Mouse (Mus musculus): Measurements from ENCODE around the gene Adat1. TPM values are rescaled to one million over a fixed set of nuclear protein-coding genes. Genes with fewer than 3 reads are reported as not detected.

Adat1 gene
- polyA plus RNA-seq (2016; fragmentation: Nextera tagmentation; extraction: Ambion mirVana) = 12.1 and 15.5 TPM in 2 replicates

- WGBS = 5% methylated on average over 33 of the region's 33 CpGs
- Histone ChIP-seq H3K9me3 (no peaks in the 10 kb centered on the region), H3K4me3 (peak within 1 kb of the TSS; percentile 81), H3K36me3 (peaks cover 72% of the 10 kb centered on the region), H3K27me3 (ENCODE audit: insufficient read depth, poor library complexity, severe bottlenecking) (no peaks in the 10 kb centered on the region), H3K4me1 (replicated peaks) (peaks cover 10% of the 10 kb centered on the region; the same call in 1 of the 2 replicates), H3K27ac (peak within 1 kb of the TSS; percentile 91)
- peak; percentile 91 for DNase-seq (ENCODE audit: low spot score)
Measured at GRCm38 (mm10) chr8:111992013-111992702, at the start of gene Adat1. TSS of gene Adat1 (minus strand) at chr8:111992302.

GRCm38 (mm10) chr8:112037521-112037920, 45.4 kb upstream of the Adat1 start:
- DNase-seq (ENCODE audit: low spot score) = no peak
- H3K4me3 ChIP-seq = no peak overlapping the region
- no peaks in the 10 kb centered on the region for H3K27me3 ChIP-seq (ENCODE audit: insufficient read depth, poor library complexity, severe bottlenecking)
- H3K9me3 ChIP-seq = no peaks in the 10 kb centered on the region
- 85% methylated on average over 18 of the region's 18 CpGs for WGBS
- H3K27ac ChIP-seq = no peak overlapping the region
- H3K36me3 ChIP-seq = no peaks in the 10 kb centered on the region
- H3K4me1 ChIP-seq (replicated peaks) = peaks cover 7% of the 10 kb centered on the region; the same call in 1 of the 2 replicates

GRCm38 (mm10) chr8:112034603-112035002, 42.5 kb upstream of the Adat1 start:
- no peak overlapping the region for H3K27ac ChIP-seq
- peak; percentile 65 for DNase-seq (ENCODE audit: low spot score)
- WGBS = 12% methylated on average over 8 of the region's 8 CpGs
- H3K4me1 ChIP-seq (replicated peaks) = peaks cover 7% of the 10 kb centered on the region; the same call in 1 of the 2 replicates
- H3K27me3 ChIP-seq (ENCODE audit: insufficient read depth, poor library complexity, severe bottlenecking) = no peaks in the 10 kb centered on the region
- H3K36me3 ChIP-seq = no peaks in the 10 kb centered on the region
- H3K9me3 ChIP-seq = no peaks in the 10 kb centered on the region
- no peak overlapping the region for H3K4me3 ChIP-seq

GRCm38 (mm10) chr8:112033071-112033470, 41.0 kb upstream of the Adat1 start:
- Histone ChIP-seq H3K9me3 (no peaks in the 10 kb centered on the region), H3K36me3 (no peaks in the 10 kb centered on the region), H3K27me3 (ENCODE audit: insufficient read depth, poor library complexity, severe bottlenecking) (no peaks in the 10 kb centered on the region), H3K4me3 (no peak overlapping the region), H3K27ac (no peak overlapping the region), H3K4me1 (replicated peaks) (peaks cover 7% of the 10 kb centered on the region; the same call in 1 of the 2 replicates)
- 42% methylated on average over 7 of the region's 7 CpGs for WGBS
- no peak for DNase-seq (ENCODE audit: low spot score)

- Histone ChIP-seq H3K27me3 (ENCODE audit: insufficient read depth, poor library complexity, severe bottlenecking) (no peaks in the 10 kb centered on the region), H3K4me3 (no peak overlapping the region), H3K27ac (no peak overlapping the region), H3K36me3 (no peaks in the 10 kb centered on the region), H3K4me1 (replicated peaks) (peaks cover 10% of the 10 kb centered on the region; the same call in 1 of the 2 replicates), H3K9me3 (no peaks in the 10 kb centered on the region)
- no peak for DNase-seq (ENCODE audit: low spot score)
- WGBS = 60% methylated on average over 6 of the region's 6 CpGs
Measured at GRCm38 (mm10) chr8:112030663-112031062, 38.6 kb upstream of the Adat1 start.

- 86% methylated on average over 7 of the region's 7 CpGs for WGBS
- no peaks in the 10 kb centered on the region for H3K27me3 ChIP-seq (ENCODE audit: insufficient read depth, poor library complexity, severe bottlenecking)
Measured at GRCm38 (mm10) chr8:112029455-112029854, 37.4 kb upstream of the Adat1 start.

GRCm38 (mm10) chr8:112014936-112015335, 22.8 kb upstream of the Adat1 start, which contains the start of gene Gm6793:
TSS of gene Gm6793 (minus strand) at chr8:112015036.
- H3K27ac ChIP-seq = no peak within 1 kb of the TSS
- no peak within 1 kb of the TSS for H3K4me3 ChIP-seq
- DNase-seq (ENCODE audit: low spot score) = no peak
- H3K9me3 ChIP-seq = no peaks in the 10 kb centered on the region
- 94% methylated on average over 11 of the region's 11 CpGs for WGBS
- no peaks in the 10 kb centered on the region for H3K27me3 ChIP-seq (ENCODE audit: insufficient read depth, poor library complexity, severe bottlenecking)
- H3K36me3 ChIP-seq = peaks cover 49% of the 10 kb centered on the region
- H3K4me1 ChIP-seq (replicated peaks) = peaks cover 24% of the 10 kb centered on the region

More at GRCm38 (mm10) chr8:112029455-112029854, 37.4 kb upstream of the Adat1 start:
- Histone ChIP-seq H3K9me3 (no peaks in the 10 kb centered on the region), H3K36me3 (no peaks in the 10 kb centered on the region), H3K27ac (no peak overlapping the region), H3K4me1 (replicated peaks) (peaks cover 10% of the 10 kb centered on the region; the same call in 1 of the 2 replicates), H3K4me3 (no peak overlapping the region)
- no peak for DNase-seq (ENCODE audit: low spot score)

GRCm38 (mm10) chr8:112011816-112012242, 19.7 kb upstream of the Adat1 start:
- peaks cover 34% of the 10 kb centered on the region for H3K36me3 ChIP-seq
- H3K27me3 ChIP-seq (ENCODE audit: insufficient read depth, poor library complexity, severe bottlenecking) = no peaks in the 10 kb centered on the region
- peaks cover 24% of the 10 kb centered on the region for H3K4me1 ChIP-seq (replicated peaks)
- WGBS = under 1% methylated on average over 40 of the region's 40 CpGs
- no peaks in the 10 kb centered on the region for H3K9me3 ChIP-seq
- DNase-seq (ENCODE audit: low spot score) = no peak
- H3K27ac ChIP-seq = peak overlapping the region; percentile 89
- peak overlapping the region; percentile 83 for H3K4me3 ChIP-seq

- H3K4me1 ChIP-seq (replicated peaks) = peaks cover 24% of the 10 kb centered on the region
- peak within 1 kb of the TSS; percentile 83 for H3K4me3 ChIP-seq
- no peaks in the 10 kb centered on the region for H3K9me3 ChIP-seq
- peak within 1 kb of the TSS; percentile 89 for H3K27ac ChIP-seq
- no peaks in the 10 kb centered on the region for H3K27me3 ChIP-seq (ENCODE audit: insufficient read depth, poor library complexity, severe bottlenecking)
- peak; percentile 93 for DNase-seq (ENCODE audit: low spot score)
- H3K36me3 ChIP-seq = peaks cover 33% of the 10 kb centered on the region
- WGBS = under 1% methylated on average over 61 of the region's 61 CpGs
Measured at GRCm38 (mm10) chr8:112010997-112011815, 19.1 kb upstream of the Adat1 start, which contains the start of the genes Kars and Terf2ip. TSS of gene Kars (minus strand) at chr8:112011323. TSS of gene Terf2ip (plus strand) at chr8:112011398.

GRCm38 (mm10) chr8:112009558-112009957, 17.5 kb upstream of the Adat1 start:
- Histone ChIP-seq H3K4me1 (replicated peaks) (peaks cover 24% of the 10 kb centered on the region), H3K36me3 (peaks cover 37% of the 10 kb centered on the region), H3K9me3 (no peaks in the 10 kb centered on the region), H3K27ac (no peak overlapping the region), H3K4me3 (no peak overlapping the region), H3K27me3 (ENCODE audit: insufficient read depth, poor library complexity, severe bottlenecking) (no peaks in the 10 kb centered on the region)
- 94% methylated on average over 7 of the region's 7 CpGs for WGBS
- DNase-seq (ENCODE audit: low spot score) = no peak

- Histone ChIP-seq H3K27me3 (ENCODE audit: insufficient read depth, poor library complexity, severe bottlenecking) (no peaks in the 10 kb centered on the region), H3K9me3 (no peaks in the 10 kb centered on the region), H3K4me3 (no peak overlapping the region), H3K36me3 (peaks cover 56% of the 10 kb centered on the region), H3K27ac (no peak overlapping the region), H3K4me1 (replicated peaks) (peaks cover 18% of the 10 kb centered on the region)
- 98% methylated on average over 2 of the region's 2 CpGs for WGBS
- DNase-seq (ENCODE audit: low spot score) = no peak
Measured at GRCm38 (mm10) chr8:112007669-112008068, 15.6 kb upstream of the Adat1 start.

- Histone ChIP-seq H3K4me1 (replicated peaks) (peaks cover 7% of the 10 kb centered on the region), H3K36me3 (peaks cover 76% of the 10 kb centered on the region), H3K27ac (no peak overlapping the region), H3K27me3 (ENCODE audit: insufficient read depth, poor library complexity, severe bottlenecking) (no peaks in the 10 kb centered on the region), H3K9me3 (no peaks in the 10 kb centered on the region), H3K4me3 (no peak overlapping the region)
- DNase-seq (ENCODE audit: low spot score) = no peak
- WGBS = 88% methylated on average over 6 of the region's 6 CpGs
Measured at GRCm38 (mm10) chr8:112005601-112006000, 13.5 kb upstream of the Adat1 start.

- no peak overlapping the region for H3K27ac ChIP-seq
- no peaks in the 10 kb centered on the region for H3K9me3 ChIP-seq
- peaks cover 85% of the 10 kb centered on the region for H3K36me3 ChIP-seq
- DNase-seq (ENCODE audit: low spot score) = no peak
- H3K4me1 ChIP-seq (replicated peaks) = no peaks in the 10 kb centered on the region
- no peak overlapping the region for H3K4me3 ChIP-seq
- no peaks in the 10 kb centered on the region for H3K27me3 ChIP-seq (ENCODE audit: insufficient read depth, poor library complexity, severe bottlenecking)
Measured at GRCm38 (mm10) chr8:112004754-112005153, 12.7 kb upstream of the Adat1 start.

Measured in hindbrain, embryonic 10.5 days (tissue).